10 mouse cellular contexts compared by ENCODE assay signal in the genomic region with DNA sequence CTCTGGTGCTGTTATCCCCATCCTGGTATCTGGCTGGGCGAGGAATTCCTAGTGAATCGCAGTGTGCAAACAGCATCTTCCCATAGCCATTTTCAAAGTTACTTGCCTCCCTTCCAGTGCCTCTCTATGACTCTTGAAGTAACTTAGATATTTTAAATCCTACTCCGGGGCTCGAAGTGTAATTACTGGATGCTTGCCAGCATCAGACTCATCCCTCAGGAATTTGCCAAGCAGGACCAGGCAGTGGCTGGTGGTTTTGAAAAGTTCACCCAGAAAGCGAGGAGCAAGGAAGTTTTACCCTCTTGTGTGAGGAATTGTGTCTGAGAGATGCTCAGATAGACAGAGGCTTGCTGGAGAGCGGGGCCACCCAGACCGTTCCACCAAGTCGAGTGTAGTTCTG. TPM values are rescaled to one million over a fixed set of nuclear protein-coding genes. Genes with fewer than 3 reads are reported as not detected.
DNase-seq lines count a peak whose midpoint lies in the region; ATAC-seq and TF ChIP-seq lines count a peak whose summit lies in the region.
"Had no signal": no experiment of that assay in that cellular context is flagged by ENCODE, and none has a peak within 500 bp of the region (broad histone marks: within the 10 kb centered on the region; RNA-seq: fewer than 3 reads in every experiment).

No protein-coding gene starts in this region.

- peak; percentile 71 for TF ChIP-seq EP300 in lung, postnatal 0 days (IDR thresholded peaks at IDR 0.05)

- H3K4me3 ChIP-seq in heart, embryonic 13.5 days: no peak overlapping the region
- H3K4me3 ChIP-seq in embryonic facial prominence, embryonic 14.5 days (ENCODE audit: low read depth, low read length): no peak overlapping the region
- no peak overlapping the region for H3K4me3 ChIP-seq in lung, postnatal 0 days (ENCODE audit: low read depth, low read length)
- H3K4me3 ChIP-seq: megakaryocyte, embryonic 14.5 days; neural tube, embryonic 13.5 days had no signal

- peaks cover 83% of the 10 kb centered on the region for H3K4me1 ChIP-seq in heart, embryonic 13.5 days
- H3K4me1 ChIP-seq in embryonic facial prominence, embryonic 14.5 days (ENCODE audit: control insufficient read depth, insufficient read depth, low read length): peaks cover 20% of the 10 kb centered on the region
- peaks cover 28% of the 10 kb centered on the region; the same call in 1 of the 2 replicates for H3K4me1 ChIP-seq in lung, postnatal 0 days (ENCODE audit: insufficient read depth, low read depth, low read length)
- H3K4me1 ChIP-seq: megakaryocyte, embryonic 14.5 days had no signal

- H3K36me3 ChIP-seq in heart, embryonic 13.5 days: no peaks in the 10 kb centered on the region
- H3K36me3 ChIP-seq in embryonic facial prominence, embryonic 14.5 days (ENCODE audit: control insufficient read depth, insufficient read depth, low read length): no peaks in the 10 kb centered on the region
- H3K36me3 ChIP-seq in lung, postnatal 0 days (ENCODE audit: insufficient read depth, low read length): no peaks in the 10 kb centered on the region
- H3K36me3 ChIP-seq: neural tube, embryonic 13.5 days had no signal

- H3K9me3 ChIP-seq in heart, embryonic 13.5 days: no peaks in the 10 kb centered on the region
- no peaks in the 10 kb centered on the region for H3K9me3 ChIP-seq in embryonic facial prominence, embryonic 14.5 days (ENCODE audit: control insufficient read depth, low read length)
- no peaks in the 10 kb centered on the region for H3K9me3 ChIP-seq in lung, postnatal 0 days (ENCODE audit: low read length)
- H3K9me3 ChIP-seq: megakaryocyte, embryonic 14.5 days; neural tube, embryonic 13.5 days had no signal

- H3K27ac ChIP-seq in heart, embryonic 13.5 days (replicated peaks): peak overlapping the region; percentile 93
- peak overlapping the region; percentile 65 for H3K27ac ChIP-seq in embryonic facial prominence, embryonic 14.5 days (replicated peaks; ENCODE audit: low read depth, low read length)
- 0 out of 2 replicates have a peak overlapping the region, but pooled peaks have one; percentile 21 for H3K27ac ChIP-seq in lung, postnatal 0 days (ENCODE audit: low read length)
- H3K27ac ChIP-seq: neural tube, embryonic 13.5 days had no signal

- peak overlapping the region; percentile 66 for H3K9ac ChIP-seq in heart, embryonic 13.5 days
- no peak overlapping the region for H3K9ac ChIP-seq in embryonic facial prominence, embryonic 14.5 days (ENCODE audit: low read depth, low read length)
- H3K9ac ChIP-seq in lung, postnatal 0 days (replicated peaks; ENCODE audit: low read depth): no peak overlapping the region
- H3K9ac ChIP-seq: neural tube, embryonic 13.5 days had no signal

- DNase-seq in heart, postnatal 14 days: no peak
- peak; percentile 79 for DNase-seq in Muller cell, postnatal 12 days (ENCODE audit: inconsistent ontology term)
- DNase-seq in embryonic facial prominence, embryonic 14.5 days (ENCODE audit: low spot score): peak; percentile 75
- peak; percentile 73 for DNase-seq in lung, postnatal 0 days (ENCODE audit: low spot score)
- DNase-seq in right cerebral cortex, postnatal 36 days (ENCODE audit: low spot score in 2 of 2): no peak
- no peak for DNase-seq in urinary bladder, postnatal 36 days (ENCODE audit: low spot score in 2 of 2)

- WGBS in heart, embryonic 13.5 days: 21% methylated on average over 8 of the region's 8 CpGs
- WGBS in embryonic facial prominence, embryonic 14.5 days: 50% methylated on average over 8 of the region's 8 CpGs
- 33% methylated on average over 8 of the region's 8 CpGs for WGBS in lung, postnatal 0 days

- TF ChIP-seq CTCF in lung, postnatal 0 days (IDR thresholded peaks at IDR 0.05): no peak

- no peak for ATAC-seq in heart, embryonic 13.5 days (ENCODE audit: extremely low read depth, insufficient number of reproducible peaks, low FRiP score, low TSS enrichment)
- ATAC-seq in embryonic facial prominence, embryonic 14.5 days (ENCODE audit: low read depth): no peak
- ATAC-seq in lung, postnatal 0 days: peak; percentile 38
- ATAC-seq in frontal cortex, adult (ENCODE audit: low TSS enrichment): no peak

- H3K4me2 ChIP-seq in heart, embryonic 13.5 days: peak overlapping the region; percentile 47
- H3K4me2 ChIP-seq in embryonic facial prominence, embryonic 14.5 days (ENCODE audit: low read depth, low read length): 0 out of 2 replicates have a peak overlapping the region, but pooled peaks have one; percentile 0
- no peak overlapping the region for H3K4me2 ChIP-seq in lung, postnatal 0 days (replicated peaks; ENCODE audit: low read depth, low read length)
- H3K4me2 ChIP-seq: neural tube, embryonic 13.5 days had no signal

- intact Hi-C loops in heart, postnatal 14 days (cut with DNase I): no loop called here

- H3K27me3 ChIP-seq in heart, embryonic 13.5 days (replicated peaks): no peaks in the 10 kb centered on the region
- H3K27me3 ChIP-seq in embryonic facial prominence, embryonic 14.5 days (replicated peaks; ENCODE audit: control insufficient read depth, insufficient read depth, low read length): no peaks in the 10 kb centered on the region
- no peaks in the 10 kb centered on the region for H3K27me3 ChIP-seq in lung, postnatal 0 days (replicated peaks; ENCODE audit: insufficient read depth, low read length)
- H3K27me3 ChIP-seq: neural tube, embryonic 13.5 days had no signal

RNA-seq across cellular contexts. Expression of a gene that starts 51.3 kb away (rescaled TPM):
- polyA plus RNA-seq in heart, embryonic 13.5 days (2015; fragmentation: Nextera tagmentation; extraction: Ambion mirVana): 19.2 and 19.6 TPM in 2 replicates
- 10 to 100 TPM; 15.5 to 17.1 TPM for total RNA-seq in heart, postnatal 14 days (2021)
- polyA plus RNA-seq in embryonic facial prominence, embryonic 14.5 days (2014; fragmentation: Nextera tagmentation; extraction: Ambion mirVana): 23.1 and 24.0 TPM in 2 replicates
- 18.9 and 22.0 TPM in 2 replicates for polyA plus RNA-seq in lung, postnatal 0 days (2015; fragmentation: Nextera tagmentation; extraction: Ambion mirVana)

Comparison
In these comparisons a context has a peak if more than half of its experiments do, and no peak if none do; other contexts are left out.
1. H3K27ac ChIP-seq: peak in every context shown above with its lines; median percentile 93 in heart, embryonic 13.5 days; 65 in embryonic facial prominence, embryonic 14.5 days; 21 in lung, postnatal 0 days.
2. DNase-seq: peak in Muller cell, postnatal 12 days (single experiment), embryonic facial prominence, embryonic 14.5 days (single experiment) and lung, postnatal 0 days (single experiment); none in heart, postnatal 14 days (0 of 2), right cerebral cortex, postnatal 36 days (0 of 2) and urinary bladder, postnatal 36 days (0 of 2).